Mouse (Mus musculus) olfactory bulb, adult 2 months (tissue): Measurements from ENCODE around the gene Rab21.

Source experiments
- CTCF ChIP-seq: fragments of 200-500 bp; IDR thresholded peaks from 2 replicates; pipeline ENCODE4 v1.5.1; 2012; ENCODE audit warnings: low read depth, mild to moderate bottlenecking, low read length, moderate library complexity; ENCODE audit not compliant: insufficient read depth
- POLR2A ChIP-seq: fragments of 200-500 bp; IDR thresholded peaks from 2 replicates; pipeline ENCODE4 v1.6.1; 2012; ENCODE audit warnings: mild to moderate bottlenecking, low read depth, low read length, moderate library complexity; ENCODE audit not compliant: insufficient read depth

- no peak for TF ChIP-seq POLR2A
- no peak for TF ChIP-seq CTCF
Observed at GRCm38 (mm10) chr10:115316313-115316712, 919 bp upstream of the Rab21 start.
